Mouse (Mus musculus) CD4-positive, CD25-positive, alpha-beta regulatory T cell (primary cell): ENCODE measurements around the gene Lclat1. TPM values are rescaled to one million over a fixed set of nuclear protein-coding genes. Genes with fewer than 3 reads are reported as not detected.

Experiments
- polyA plus RNA-seq: library from polyadenylated mRNA; unstranded; fragments of 100-300 nt; shearing (Covaris generic); gene quantifications from one replicate; pipeline ENCODE4 v1.2.1, GENCODE M21; 2017

The Lclat1 gene
- polyA plus RNA-seq, result 38.3 TPM

DNA sequence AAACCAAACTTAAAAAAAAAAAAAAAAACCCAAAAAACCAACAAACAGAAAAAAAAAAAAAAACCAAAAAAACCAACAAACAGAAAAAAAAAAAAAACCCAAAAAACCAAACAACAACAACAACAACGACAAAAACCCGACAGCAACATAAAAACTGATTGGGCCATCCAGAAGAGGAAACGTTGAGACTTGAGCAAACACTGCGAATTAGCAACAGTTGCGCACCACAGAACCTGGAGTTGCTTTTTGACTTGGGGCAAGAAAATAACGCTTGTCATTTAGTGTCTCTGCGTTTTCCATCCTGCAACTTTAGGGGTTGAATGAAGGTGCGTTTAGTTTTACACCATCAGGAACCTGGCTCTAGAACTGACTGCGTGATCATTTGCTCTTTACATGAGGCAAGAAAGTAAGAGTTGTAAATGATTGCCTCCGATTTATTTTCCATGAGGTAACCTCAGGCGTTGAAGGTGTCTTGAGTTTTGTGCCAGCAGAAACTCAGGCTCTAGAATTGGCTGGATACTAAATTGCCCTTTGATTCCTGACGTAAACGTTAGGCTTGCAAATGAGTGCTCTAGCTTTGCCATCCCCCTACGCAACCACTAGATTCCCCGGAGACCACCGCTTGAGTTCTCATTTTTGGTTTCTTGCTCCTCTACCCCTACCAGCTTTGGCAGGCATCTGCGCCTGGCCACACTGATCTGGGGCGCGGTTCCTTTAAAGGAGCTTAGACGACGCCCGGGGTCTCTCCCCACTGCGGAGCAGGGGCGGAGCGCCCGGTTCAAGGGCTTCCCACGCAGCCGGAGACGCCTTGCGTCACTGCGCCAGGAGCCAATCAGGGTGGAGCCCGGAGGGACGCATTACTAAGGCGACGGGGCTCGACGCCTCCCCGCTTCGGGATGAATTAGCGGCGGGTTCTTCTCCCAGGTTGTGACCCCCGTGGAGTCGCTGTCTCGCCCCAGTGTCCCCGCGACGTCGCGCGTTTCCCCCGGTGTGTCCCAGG is at the start of gene Lclat1:
Gene Lclat1 (plus strand): TSS at position 828 of the 1,000 bp plus-strand sequence.

Other genes starting within 250 kb of the Lclat1 start
- gene Lbh, start 189.7 kb upstream of the Lclat1 start, polyA plus RNA-seq, result 34.9 TPM